Mouse (Mus musculus) liver, postnatal 0 days (tissue): ENCODE data around the gene Mthfsl.
"Not testable (repeated sequence)": the region's sequence is repeated elsewhere in the genome, so short reads cannot be mapped to it uniquely, and the experiment has no call there.

Source experiments
- CTCF ChIP-seq: sonication (generic); IDR thresholded peaks from 2 replicates; pipeline ENCODE4 v1.5.1; 2016; ENCODE audit warnings: antibody characterized with exemption, low read depth
- EP300 ChIP-seq: IDR thresholded peaks from 2 replicates; pipeline ENCODE4 v1.6.1; 2016; ENCODE audit warnings: antibody characterized with exemption, low read depth, mild to moderate bottlenecking

DNA sequence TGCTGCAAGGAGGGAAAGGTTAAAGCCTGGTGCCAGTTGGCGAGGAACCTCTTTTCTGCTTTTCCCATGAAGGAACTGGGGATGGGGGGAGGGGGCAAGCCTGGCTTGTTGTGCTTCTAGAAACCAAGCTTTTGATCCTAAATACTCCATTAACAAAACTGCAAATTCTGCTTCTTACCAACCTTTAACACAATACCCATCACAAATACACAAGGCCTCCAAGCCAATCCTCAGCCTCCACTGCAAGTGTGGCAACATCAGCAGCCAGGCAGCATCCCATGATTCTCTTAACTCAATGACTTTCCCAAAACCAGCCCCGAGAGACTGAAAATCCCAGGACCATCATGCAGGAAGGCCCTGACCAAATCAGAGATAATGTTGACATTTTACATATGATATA is 9.7 kb downstream of the Mthfsl start:
- TF ChIP-seq CTCF, EP300: not testable (repeated sequence)
